Mouse (Mus musculus) liver (tissue): ENCODE measurements around the gene Icmt.

Source experiments
- DNase-seq: peaks from one replicate; pipeline ENCODE4 v3.0.0-alpha.2; 2020; ENCODE audit warnings: mixed read lengths

Icmt gene

GRCm38 (mm10) chr4:152343296-152343695 lies 46.3 kb downstream of the Icmt start:
- DNase-seq = peak; percentile 25

DNA sequence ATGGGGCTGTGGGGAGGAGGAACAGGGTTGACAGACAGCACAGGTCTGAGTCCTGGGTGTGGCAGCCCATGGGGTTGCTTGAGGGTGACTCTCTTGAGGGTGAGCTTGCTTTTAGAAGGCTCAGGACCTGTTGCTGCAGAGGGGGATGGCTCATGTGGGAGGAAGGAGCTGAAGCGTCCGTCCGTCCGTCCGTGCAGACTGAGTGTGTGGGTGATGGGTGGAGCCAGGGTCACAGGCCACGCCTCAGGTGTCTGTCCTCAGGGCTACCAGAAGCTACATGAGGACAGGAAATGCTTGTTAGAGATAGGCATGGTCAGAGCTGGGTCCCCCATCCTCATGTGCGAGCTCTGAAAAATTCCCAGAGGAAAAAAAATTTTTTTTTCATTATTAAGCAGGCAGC lies 47.6 kb downstream of the Icmt start:
- no peak for DNase-seq

DNA sequence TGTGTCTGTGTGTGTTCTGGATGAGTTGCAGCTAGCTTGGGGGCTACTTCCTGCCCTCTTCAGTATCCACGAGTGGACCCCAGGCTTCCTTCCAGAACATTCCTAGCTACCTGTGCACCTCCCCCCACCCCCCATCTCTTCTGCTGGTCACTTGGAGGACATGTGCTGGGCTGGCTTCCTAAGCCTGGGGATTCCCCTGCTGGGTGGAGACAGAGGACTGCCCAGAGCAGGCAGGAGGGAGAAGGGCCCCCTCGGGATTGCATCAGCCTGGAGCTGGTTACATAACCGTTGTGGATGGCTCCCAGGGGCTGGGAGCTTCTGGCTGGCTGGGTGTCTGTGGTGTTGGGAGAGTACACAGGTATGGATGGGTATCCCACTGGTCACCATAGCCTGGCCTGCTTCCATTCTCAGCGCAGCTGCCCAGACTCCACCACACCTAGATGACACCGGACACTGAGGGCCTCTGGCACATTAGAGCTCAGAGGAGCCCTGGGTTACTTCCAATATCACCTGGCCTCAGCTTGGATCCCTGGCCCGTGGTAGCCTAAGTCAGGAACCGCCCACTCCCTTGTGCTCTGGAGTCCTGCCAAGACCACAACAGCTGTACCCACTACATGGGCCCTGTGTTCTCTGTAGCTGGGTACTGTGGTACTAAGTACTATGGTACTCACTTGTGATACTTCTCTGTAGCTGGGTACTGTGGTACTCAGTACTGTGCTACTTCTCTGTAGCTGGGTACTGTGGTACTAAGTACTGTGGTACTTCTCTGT lies 48.3 kb downstream of the Icmt start:
- peak; percentile 63 for DNase-seq

DNA sequence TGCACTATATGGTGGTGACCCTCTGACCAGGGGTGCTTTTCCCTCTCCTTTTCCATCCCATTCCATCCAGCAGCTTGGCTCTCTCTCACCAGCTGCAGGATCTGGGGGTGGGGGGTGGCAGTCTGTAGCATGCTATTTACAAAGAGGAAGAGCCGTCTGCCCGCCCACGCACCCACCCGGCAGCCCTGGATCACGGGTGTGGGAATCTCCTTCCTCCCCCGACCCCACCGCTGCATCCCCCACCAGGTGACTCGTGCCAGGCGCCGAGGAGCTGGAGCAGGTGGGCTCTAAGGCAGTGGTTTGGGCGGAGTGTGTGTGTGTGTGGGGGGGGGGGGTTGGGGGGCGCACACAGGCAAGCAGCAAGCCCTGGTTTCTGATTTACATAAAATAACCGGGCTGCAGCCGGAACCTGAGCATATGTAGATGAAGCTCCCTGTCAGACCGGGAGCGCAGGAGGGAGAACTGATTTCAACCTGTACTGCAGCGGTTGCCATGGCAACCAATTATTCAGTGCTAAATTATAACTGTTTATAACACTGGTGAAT lies 52.9 kb downstream of the Icmt start:
- no peak for DNase-seq

- DNase-seq = no peak
Observed at GRCm38 (mm10) chr4:152350722-152351421, 53.8 kb downstream of the Icmt start.

GRCm38 (mm10) chr4:152351422-152352305 lies 54.6 kb downstream of the Icmt start:
- no peak for DNase-seq

- no peak for DNase-seq
Observed at GRCm38 (mm10) chr4:152353886-152354637, 57.0 kb downstream of the Icmt start.

- no peak for DNase-seq
Observed at GRCm38 (mm10) chr4:152355672-152356071, 58.6 kb downstream of the Icmt start.
